Mouse (Mus musculus): Measurements from ENCODE around the gene Pkmyt1. TPM values are rescaled to one million over a fixed set of nuclear protein-coding genes. Genes with fewer than 3 reads are reported as not detected.

The Pkmyt1 gene
- polyA plus RNA-seq, 1 experiment from 2014 or later: 36.7 TPM

- H3K36me3 ChIP-seq (ENCODE audit: poor library complexity, severe bottlenecking): 0 out of 2 replicates have a peak, but pooled peaks cover 3% of the 10 kb centered on the region
- no peaks in the 10 kb centered on the region for H3K9me3 ChIP-seq (replicated peaks)
- no peak overlapping the region for H3K4me3 ChIP-seq
- no peak overlapping the region for H3K27ac ChIP-seq
- H3K27me3 ChIP-seq: no peaks in the 10 kb centered on the region
- WGBS: 84% methylated on average over 10 of the region's 10 CpGs
- H3K4me1 ChIP-seq: peaks cover 9% of the 10 kb centered on the region; the same call in 1 of the 2 replicates
- no peak overlapping the region for H3K9ac ChIP-seq
- no peak for ATAC-seq
- no peak overlapping the region for H3K4me2 ChIP-seq
Measured at GRCm38 (mm10) chr17:23776216-23776615, 50.1 kb downstream of the Pkmyt1 start.

- H3K27ac ChIP-seq: no peak overlapping the region
- H3K4me1 ChIP-seq: peaks cover 5% of the 10 kb centered on the region; the same call in 1 of the 2 replicates
- H3K4me2 ChIP-seq: no peak overlapping the region
- no peaks in the 10 kb centered on the region for H3K9me3 ChIP-seq (replicated peaks)
- WGBS: 91% methylated on average over 2 of the region's 2 CpGs
- H3K27me3 ChIP-seq: no peaks in the 10 kb centered on the region
- H3K36me3 ChIP-seq (ENCODE audit: poor library complexity, severe bottlenecking): 0 out of 2 replicates have a peak, but pooled peaks cover 3% of the 10 kb centered on the region
- no peak overlapping the region for H3K4me3 ChIP-seq
- no peak for ATAC-seq
- no peak overlapping the region for H3K9ac ChIP-seq
Measured at GRCm38 (mm10) chr17:23777141-23777540, 51.0 kb downstream of the Pkmyt1 start.

GRCm38 (mm10) chr17:23778447-23778846 lies 52.3 kb downstream of the Pkmyt1 start:
- Histone ChIP-seq H3K4me1 (0 out of 2 replicates have a peak, but pooled peaks cover 5% of the 10 kb centered on the region), H3K9ac (no peak overlapping the region)
- 67% methylated on average over 2 of the region's 2 CpGs for WGBS

GRCm38 (mm10) chr17:23783352-23783751 lies 57.2 kb downstream of the Pkmyt1 start:
- Histone ChIP-seq H3K4me3 (no peak overlapping the region), H3K36me3 (ENCODE audit: poor library complexity, severe bottlenecking) (0 out of 2 replicates have a peak, but pooled peaks cover 3% of the 10 kb centered on the region), H3K27me3 (no peaks in the 10 kb centered on the region), H3K27ac (no peak overlapping the region), H3K4me1 (peaks cover 7% of the 10 kb centered on the region; the same call in 1 of the 2 replicates), H3K9ac (no peak overlapping the region), H3K9me3 (replicated peaks) (no peaks in the 10 kb centered on the region), H3K4me2 (no peak overlapping the region)
- no peak for ATAC-seq

More at GRCm38 (mm10) chr17:23778447-23778846, 52.3 kb downstream of the Pkmyt1 start:
- H3K36me3 ChIP-seq (ENCODE audit: poor library complexity, severe bottlenecking): 0 out of 2 replicates have a peak, but pooled peaks cover 3% of the 10 kb centered on the region
- H3K27me3 ChIP-seq: no peaks in the 10 kb centered on the region
- ATAC-seq: no peak
- H3K4me3 ChIP-seq: no peak overlapping the region
- no peak overlapping the region for H3K27ac ChIP-seq
- H3K4me2 ChIP-seq: no peak overlapping the region
- H3K9me3 ChIP-seq (replicated peaks): no peaks in the 10 kb centered on the region

- Histone ChIP-seq H3K4me2 (peak within 1 kb of the TSS; percentile 79), H3K4me1 (peaks cover 21% of the 10 kb centered on the region), H3K36me3 (ENCODE audit: poor library complexity, severe bottlenecking) (no peaks in the 10 kb centered on the region), H3K27me3 (no peaks in the 10 kb centered on the region), H3K4me3 (peak within 1 kb of the TSS; percentile 62), H3K27ac (peak within 1 kb of the TSS; percentile 51), H3K9me3 (replicated peaks) (no peaks in the 10 kb centered on the region), H3K9ac (peak within 1 kb of the TSS; percentile 76)
- ATAC-seq: peak; percentile 90
- 2% methylated on average over 43 of the region's 43 CpGs for WGBS
Measured at GRCm38 (mm10) chr17:23785561-23786471, 59.7 kb downstream of the Pkmyt1 start, which contains the start of gene Flywch2. Flywch2 (minus strand) TSS chr17:23786081.

Other genes starting within 250 kb of the Pkmyt1 start
- not detected in 2 replicates for gene Vmn2r117, start 246.6 kb upstream of the Pkmyt1 start, polyA plus RNA-seq (2015; fragmentation: Nextera tagmentation; extraction: Ambion mirVana)
- gene Zfp213, start 162.1 kb upstream of the Pkmyt1 start, polyA plus RNA-seq (2015; fragmentation: Nextera tagmentation; extraction: Ambion mirVana): 20.7 and 22.4 TPM in 2 replicates
- 21.2 and 26.8 TPM in 2 replicates for gene Zfp13, start 126.8 kb upstream of the Pkmyt1 start, polyA plus RNA-seq (2015; fragmentation: Nextera tagmentation; extraction: Ambion mirVana)
- gene Zscan10, start 125.5 kb upstream of the Pkmyt1 start, polyA plus RNA-seq (2015; fragmentation: Nextera tagmentation; extraction: Ambion mirVana): 0.24 TPM in 1 of 2 replicates, not detected in the other
- gene Mmp25, start 81.1 kb upstream of the Pkmyt1 start, polyA plus RNA-seq (2015; fragmentation: Nextera tagmentation; extraction: Ambion mirVana): 0.81 and 0.87 TPM in 2 replicates
- gene Bicdl2, start 65.8 kb upstream of the Pkmyt1 start, polyA plus RNA-seq (2015; fragmentation: Nextera tagmentation; extraction: Ambion mirVana): 0.14 and 0.35 TPM in 2 replicates
- gene Hcfc1r1, start 52.7 kb upstream of the Pkmyt1 start, polyA plus RNA-seq (2015; fragmentation: Nextera tagmentation; extraction: Ambion mirVana): 56.8 and 60.3 TPM in 2 replicates
- gene Thoc6, start 52.5 kb upstream of the Pkmyt1 start, polyA plus RNA-seq (2015; fragmentation: Nextera tagmentation; extraction: Ambion mirVana): 45.3 and 47.4 TPM in 2 replicates
- 3.8 and 5.5 TPM in 2 replicates for gene Tnfrsf12a, start 48.9 kb upstream of the Pkmyt1 start, polyA plus RNA-seq (2015; fragmentation: Nextera tagmentation; extraction: Ambion mirVana)
- 0.30 and 0.50 TPM in 2 replicates for gene Cldn6, start 47.1 kb upstream of the Pkmyt1 start, polyA plus RNA-seq (2015; fragmentation: Nextera tagmentation; extraction: Ambion mirVana)
- 2.0 and 3.3 TPM in 2 replicates for gene Cldn9, start 42.3 kb upstream of the Pkmyt1 start, polyA plus RNA-seq (2015; fragmentation: Nextera tagmentation; extraction: Ambion mirVana)
- not detected in 2 replicates for gene 1520401A03Rik, start 3.6 kb upstream of the Pkmyt1 start, polyA plus RNA-seq (2015; fragmentation: Nextera tagmentation; extraction: Ambion mirVana)
- gene Paqr4, start 14.5 kb downstream of the Pkmyt1 start, polyA plus RNA-seq (2015; fragmentation: Nextera tagmentation; extraction: Ambion mirVana): 29.8 and 32.7 TPM in 2 replicates
- gene Kremen2, start 19.5 kb downstream of the Pkmyt1 start, polyA plus RNA-seq (2015; fragmentation: Nextera tagmentation; extraction: Ambion mirVana): 0.24 and 0.37 TPM in 2 replicates
- 165 and 176 TPM in 2 replicates for gene Flywch1, start 45.3 kb downstream of the Pkmyt1 start, polyA plus RNA-seq (2015; fragmentation: Nextera tagmentation; extraction: Ambion mirVana)
- 34.3 and 40.1 TPM in 2 replicates for gene Flywch2, start 59.7 kb downstream of the Pkmyt1 start, polyA plus RNA-seq (2015; fragmentation: Nextera tagmentation; extraction: Ambion mirVana)
- 605 and 611 TPM in 2 replicates for gene Srrm2, start 64.2 kb downstream of the Pkmyt1 start, polyA plus RNA-seq (2015; fragmentation: Nextera tagmentation; extraction: Ambion mirVana)
- gene Elob, start 102.8 kb downstream of the Pkmyt1 start, polyA plus RNA-seq (2015; fragmentation: Nextera tagmentation; extraction: Ambion mirVana): 1,249 and 1,327 TPM in 2 replicates
- not detected in 2 replicates for gene Prss33, start 109.7 kb downstream of the Pkmyt1 start, polyA plus RNA-seq (2015; fragmentation: Nextera tagmentation; extraction: Ambion mirVana)
- not detected in 2 replicates for gene Prss32, start 117.5 kb downstream of the Pkmyt1 start, polyA plus RNA-seq (2015; fragmentation: Nextera tagmentation; extraction: Ambion mirVana)
- gene Prss41, start 117.8 kb downstream of the Pkmyt1 start, polyA plus RNA-seq (2015; fragmentation: Nextera tagmentation; extraction: Ambion mirVana): 1.2 and 1.3 TPM in 2 replicates
- gene Prss21, start 141.7 kb downstream of the Pkmyt1 start, polyA plus RNA-seq (2015; fragmentation: Nextera tagmentation; extraction: Ambion mirVana): not detected in 2 replicates
- gene Dcpp1, start 154.5 kb downstream of the Pkmyt1 start, polyA plus RNA-seq (2015; fragmentation: Nextera tagmentation; extraction: Ambion mirVana): not detected in 2 replicates
- not detected in 2 replicates for gene Dcpp2, start 154.5 kb downstream of the Pkmyt1 start, polyA plus RNA-seq (2015; fragmentation: Nextera tagmentation; extraction: Ambion mirVana)
- gene Dcpp3, start 191.1 kb downstream of the Pkmyt1 start, polyA plus RNA-seq (2015; fragmentation: Nextera tagmentation; extraction: Ambion mirVana): not detected in 2 replicates
- gene Sbp, start 215.3 kb downstream of the Pkmyt1 start, polyA plus RNA-seq (2015; fragmentation: Nextera tagmentation; extraction: Ambion mirVana): not detected in 2 replicates
- gene Sbpl, start 228.9 kb downstream of the Pkmyt1 start, polyA plus RNA-seq (2015; fragmentation: Nextera tagmentation; extraction: Ambion mirVana): not detected in 2 replicates

Measured in forebrain, embryonic 13.5 days (tissue).